Mouse (Mus musculus) right cerebral cortex, postnatal 36 days (tissue): ENCODE data around the gene Slit2.
A peak's percentile ranks its signal among the peaks of the same experiment; 100 is the strongest.

Experiments
- DNase-seq, 2 experiments: peaks; one replicate each; pipeline ENCODE4 v3.0.0; 2022; ENCODE audit warnings: low spot score in 2 of 2, mixed read lengths in 1 of 2

Slit2 gene

DNA sequence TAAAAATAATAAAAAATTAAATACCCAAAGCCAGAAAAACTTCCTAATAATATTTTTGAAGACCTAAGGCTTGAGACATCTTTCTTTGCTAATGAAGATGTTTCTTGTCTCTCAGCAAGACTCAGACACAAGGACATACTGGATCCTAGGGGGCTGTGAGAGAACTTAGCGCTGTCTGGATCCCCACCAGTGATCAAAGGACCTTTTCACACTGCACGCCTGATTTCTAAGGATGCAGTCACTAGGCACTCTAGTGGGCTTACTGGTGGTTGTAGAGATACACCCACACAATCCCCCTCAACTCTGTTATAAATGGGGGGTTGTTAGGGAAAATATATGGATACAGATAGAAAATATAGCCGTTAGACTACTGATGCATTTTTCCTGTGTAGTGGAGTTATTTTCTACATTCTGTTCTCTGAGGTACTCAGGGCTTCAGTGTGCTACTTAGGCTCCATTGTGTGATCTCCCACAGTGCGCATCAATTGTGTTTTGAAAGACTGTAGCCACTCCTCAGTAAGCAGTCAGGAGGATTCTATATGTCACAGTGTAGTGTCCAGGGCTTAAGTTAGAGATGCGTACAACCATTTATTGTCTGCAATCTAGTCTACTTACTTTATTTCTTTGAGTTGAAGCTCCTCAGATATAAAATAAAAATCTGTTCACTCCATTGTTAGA, 67.8 kb downstream of the Slit2 start:
- DNase-seq, result no peak

DNA sequence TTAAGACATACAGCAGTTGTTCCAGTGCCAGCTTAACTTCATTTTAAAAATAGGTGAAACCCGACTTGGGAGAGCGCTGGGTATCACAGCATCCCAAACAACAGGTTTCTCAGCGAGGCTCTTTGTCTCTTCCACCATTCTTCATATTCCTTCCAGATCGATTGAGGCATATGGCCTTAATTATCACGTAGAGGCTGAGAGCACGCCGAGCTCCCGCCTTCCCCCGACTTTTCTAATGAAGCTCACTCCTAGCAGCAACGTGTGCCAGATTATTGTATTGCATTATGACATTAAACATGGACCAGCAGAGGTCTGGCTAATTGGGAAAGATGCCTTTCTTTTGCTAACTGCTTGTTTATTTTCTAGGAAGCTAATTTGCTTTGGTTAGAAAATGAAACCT, 75.7 kb downstream of the Slit2 start:
- DNase-seq, result no peak

DNA sequence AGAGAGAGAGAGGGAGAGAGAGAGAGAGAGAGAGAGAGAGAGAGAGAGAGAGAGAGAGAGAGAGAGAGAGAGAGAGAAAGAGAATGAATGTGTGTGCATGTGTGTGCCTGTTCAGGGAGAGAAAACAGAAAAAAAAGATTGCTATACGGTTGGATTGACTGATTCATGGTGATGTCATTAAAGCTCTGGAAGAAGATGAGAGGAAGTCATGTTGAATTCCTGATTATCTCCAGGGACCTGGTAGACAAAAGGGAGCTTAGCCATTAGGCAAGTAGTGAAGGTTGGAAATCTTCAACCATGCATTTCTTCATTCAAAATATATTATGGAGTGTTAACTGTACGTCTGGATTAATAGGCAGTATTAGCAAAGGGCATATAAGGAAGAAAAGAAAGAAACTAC, 77.8 kb downstream of the Slit2 start:
- no peak for DNase-seq

DNA sequence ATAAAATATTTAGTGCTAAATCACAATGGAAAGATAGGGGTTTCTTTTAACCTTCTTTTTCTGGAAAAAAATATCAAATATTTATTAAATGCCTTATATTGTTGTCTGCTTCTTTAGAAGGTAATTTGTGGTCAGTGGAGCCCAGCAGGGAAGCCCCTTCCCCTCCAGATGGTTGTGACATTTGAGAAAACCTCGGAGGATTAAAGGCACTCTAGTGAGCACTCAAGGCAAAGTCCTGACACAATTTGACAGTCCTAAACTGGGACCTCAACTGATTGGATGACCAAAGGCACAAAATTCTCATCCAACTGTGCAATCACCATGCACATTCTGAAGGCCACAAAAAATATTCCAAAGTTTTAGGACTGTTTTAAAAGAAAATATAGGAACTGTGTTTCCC, 95.8 kb downstream of the Slit2 start:
- DNase-seq, result no peak

DNA sequence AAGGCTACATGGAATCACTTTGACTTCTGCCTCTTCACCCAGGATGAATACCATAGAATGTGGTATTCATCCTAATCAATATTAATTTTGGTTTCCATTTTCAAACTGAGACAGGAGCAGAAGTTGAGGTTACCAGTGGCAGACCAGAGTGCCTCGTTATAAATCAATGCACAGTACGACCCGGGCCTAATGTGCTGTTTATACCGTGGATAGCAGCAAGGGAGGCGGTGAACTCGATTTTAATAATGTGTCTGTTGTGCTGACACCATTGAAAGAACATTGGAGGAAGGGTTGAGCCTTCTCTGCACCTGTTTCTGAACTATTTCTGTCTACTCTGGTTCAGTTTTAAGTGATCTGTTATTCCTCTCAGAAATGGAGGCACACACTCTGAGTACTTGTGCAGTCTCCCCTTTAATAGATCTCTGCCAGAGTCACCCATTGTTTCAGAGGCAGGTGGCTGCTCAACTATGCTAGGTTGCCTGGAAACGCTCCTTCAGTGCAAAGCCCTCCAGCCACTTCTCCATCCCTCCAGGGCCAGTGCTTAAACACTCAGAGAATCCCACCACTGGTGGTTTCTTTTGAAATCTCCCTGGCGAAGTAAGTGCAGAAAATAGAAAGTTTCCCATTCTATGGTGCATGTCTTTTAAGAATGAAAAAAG, 98.4 kb downstream of the Slit2 start:
- DNase-seq, result no peak

DNA sequence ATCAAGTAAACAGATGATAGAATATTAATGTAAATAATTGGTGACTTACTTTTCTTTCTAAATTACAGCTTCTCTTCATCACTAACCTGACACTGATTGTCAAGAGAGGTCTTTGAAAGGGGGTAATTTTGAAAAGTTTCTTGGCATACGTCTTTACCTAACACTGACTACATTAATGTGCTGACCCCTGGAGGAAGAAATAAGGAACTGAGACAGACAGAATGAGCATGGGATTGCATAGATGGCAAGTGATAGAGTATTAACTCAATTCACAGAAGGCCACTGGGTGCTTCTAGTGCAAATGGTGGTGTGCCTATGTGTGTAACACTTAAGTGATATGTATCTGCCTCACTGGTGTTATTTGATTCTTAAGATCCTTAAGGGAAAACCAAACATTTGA, 130.5 kb downstream of the Slit2 start:
- no peak for DNase-seq

DNA sequence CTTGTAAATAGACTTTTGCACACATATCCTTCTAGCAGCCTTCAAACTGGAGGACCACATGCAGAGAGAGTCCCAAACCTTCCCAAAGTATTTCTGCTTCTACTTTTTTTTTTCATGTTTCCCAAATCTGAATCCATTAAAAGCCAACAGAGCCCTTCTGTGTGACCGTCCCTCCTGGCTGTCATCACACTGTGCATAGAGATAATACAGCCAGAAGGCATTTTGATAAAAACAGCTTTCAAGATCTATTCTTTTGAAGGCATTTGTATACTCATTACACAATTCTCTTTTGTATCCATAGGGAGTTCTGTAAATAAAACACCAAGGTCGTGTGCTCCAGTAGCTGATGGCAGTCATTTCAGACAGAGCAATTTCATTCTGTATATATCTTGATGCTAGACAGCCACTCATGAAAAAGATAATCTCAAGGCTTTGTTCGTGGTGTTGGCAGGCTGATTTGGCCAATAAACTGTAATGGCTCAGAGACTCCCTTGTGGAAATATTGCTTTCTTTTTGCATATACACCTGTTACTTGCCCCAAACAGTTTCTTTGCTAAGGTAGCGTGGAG, 132.1 kb downstream of the Slit2 start:
- no peak for DNase-seq

DNA sequence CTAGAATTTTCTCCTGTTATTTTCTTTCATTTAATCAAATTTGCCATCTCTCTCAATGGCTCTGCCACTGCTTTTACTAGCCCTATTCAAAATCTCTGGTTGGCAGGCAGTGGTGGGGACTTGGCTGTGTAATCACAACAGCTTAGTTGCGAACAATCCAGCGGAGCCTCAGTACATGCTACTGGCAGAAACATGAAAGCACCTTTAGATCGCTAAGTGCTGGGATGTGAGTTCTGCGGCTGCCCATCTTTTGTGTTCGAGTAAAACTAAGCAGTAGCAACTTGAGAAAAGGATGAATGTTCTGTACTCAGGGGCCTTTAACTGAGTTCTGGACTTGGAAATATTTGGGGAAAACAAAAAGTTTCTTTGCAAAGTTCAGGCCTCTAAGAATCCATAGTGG, 139.7 kb downstream of the Slit2 start:
- DNase-seq, result no peak

DNA sequence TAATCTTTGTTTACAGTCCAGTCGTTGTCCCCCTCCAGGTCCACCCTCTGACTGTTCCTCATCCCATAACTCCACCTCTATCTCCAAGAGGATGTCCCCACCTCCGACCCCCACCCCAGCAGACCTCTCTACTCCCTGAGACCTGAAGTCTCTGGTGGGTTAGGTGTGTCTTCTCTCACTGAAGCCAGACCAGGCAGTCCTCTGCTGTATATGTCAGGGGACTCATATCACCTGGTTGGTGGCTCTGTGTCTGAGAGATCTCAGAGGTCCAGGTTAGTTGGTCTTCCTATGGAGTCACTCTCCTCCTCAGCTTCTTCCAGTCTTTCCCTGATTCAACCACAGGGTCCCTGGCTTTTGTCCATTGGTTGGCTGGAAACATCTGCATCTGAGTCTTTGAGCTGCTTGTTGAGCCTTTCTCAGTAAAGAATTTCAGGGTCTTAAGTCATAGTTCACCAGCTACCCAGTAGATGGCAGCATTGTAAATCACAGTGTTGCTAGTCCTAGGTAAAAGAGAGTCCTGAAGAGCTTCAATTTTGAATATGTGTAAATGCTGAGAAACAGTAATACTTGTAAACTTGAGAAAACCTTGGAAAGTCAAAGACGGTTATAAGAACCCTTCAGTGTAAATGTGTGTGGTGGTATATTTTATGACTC, 143.0 kb downstream of the Slit2 start:
- no peak for DNase-seq

DNA sequence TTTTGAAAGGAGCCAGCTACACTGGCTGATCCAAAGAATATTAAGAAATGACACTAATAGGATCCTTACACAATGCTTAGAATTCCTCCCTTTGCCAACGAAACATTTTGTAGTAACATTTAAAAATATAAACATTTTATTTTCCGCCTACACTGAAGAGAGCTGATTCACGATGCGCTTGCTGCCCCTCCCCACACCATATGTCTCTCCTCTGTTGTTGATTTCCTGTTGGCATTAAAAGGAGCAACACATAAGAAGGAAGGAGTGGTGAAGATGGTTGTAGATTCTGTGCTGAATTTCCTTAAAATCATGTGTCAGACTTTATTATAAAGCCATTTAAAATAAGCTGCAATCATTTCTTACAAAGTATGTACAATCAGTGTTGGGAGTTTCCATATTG, 147.0 kb downstream of the Slit2 start:
- DNase-seq, result peak; percentile 9 to 13

DNA sequence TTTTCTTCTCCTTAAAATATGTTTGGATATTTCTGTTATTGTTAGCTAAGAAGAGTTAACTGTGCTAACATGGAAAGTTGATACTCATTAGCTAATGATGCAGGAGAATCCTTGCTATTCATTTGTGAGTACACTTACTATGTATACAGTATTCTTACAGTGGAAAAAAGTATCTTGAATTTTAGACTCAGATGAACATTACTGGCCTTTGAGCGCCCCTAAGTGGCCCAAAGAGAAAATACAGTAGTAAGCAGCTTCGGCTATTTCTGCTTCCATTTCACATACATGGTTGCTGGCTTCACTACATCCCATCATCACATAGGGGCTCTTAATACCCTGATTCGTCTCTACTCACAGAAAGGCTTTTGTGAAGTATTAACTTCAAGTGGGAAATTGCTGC, 153.6 kb downstream of the Slit2 start:
- peak; percentile 9 to 28 for DNase-seq

DNA sequence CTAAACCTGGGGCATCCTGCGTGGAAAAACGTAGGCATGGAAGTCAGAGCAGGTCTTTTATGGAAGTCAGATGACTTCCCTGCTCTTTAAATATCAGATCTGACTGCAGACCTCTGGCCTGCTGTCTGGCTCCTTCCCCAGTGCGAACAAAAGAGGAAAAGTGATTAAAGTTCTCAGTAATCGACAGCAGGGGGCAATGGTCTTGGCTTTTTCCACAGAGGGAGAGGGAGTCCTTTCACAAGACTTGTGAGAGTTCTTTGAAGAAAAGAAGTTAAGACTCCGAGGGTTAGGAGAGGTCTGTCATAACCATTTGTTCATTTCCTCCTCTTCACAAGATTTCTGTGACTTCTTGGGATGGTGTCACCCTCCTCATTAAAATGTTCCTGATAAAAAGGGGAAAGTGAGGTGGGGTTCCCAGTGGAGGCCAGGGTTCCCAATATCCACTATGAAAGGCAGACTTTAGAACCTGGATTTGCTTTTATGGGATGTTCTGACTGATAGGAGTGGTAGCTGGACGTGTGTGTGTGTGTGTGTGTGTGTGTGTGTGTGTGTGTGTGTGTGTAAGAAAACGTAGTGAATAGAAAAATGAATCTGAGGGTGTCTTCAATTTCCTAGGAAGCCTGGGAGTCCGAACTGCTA, 156.0 kb downstream of the Slit2 start:
- no peak for DNase-seq

DNA sequence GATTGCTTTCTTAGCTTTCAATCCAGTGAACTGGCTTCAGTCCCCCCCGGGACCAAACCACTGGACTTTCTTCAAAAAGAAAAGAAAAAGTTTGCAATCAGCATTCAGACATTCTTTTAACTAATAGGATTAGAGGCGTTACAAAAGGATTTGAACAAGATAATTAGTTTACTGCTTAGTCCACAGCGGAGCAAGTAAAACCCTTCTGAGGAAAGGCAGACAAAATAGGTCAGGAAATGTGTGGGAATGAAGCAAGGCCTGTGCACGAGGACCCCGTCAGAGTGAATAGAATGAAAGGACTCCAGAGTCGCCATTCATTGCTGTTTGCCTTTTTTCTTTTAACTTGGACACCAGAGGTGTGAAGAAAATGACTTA, 156.5 kb downstream of the Slit2 start:
- no peak for DNase-seq

DNA sequence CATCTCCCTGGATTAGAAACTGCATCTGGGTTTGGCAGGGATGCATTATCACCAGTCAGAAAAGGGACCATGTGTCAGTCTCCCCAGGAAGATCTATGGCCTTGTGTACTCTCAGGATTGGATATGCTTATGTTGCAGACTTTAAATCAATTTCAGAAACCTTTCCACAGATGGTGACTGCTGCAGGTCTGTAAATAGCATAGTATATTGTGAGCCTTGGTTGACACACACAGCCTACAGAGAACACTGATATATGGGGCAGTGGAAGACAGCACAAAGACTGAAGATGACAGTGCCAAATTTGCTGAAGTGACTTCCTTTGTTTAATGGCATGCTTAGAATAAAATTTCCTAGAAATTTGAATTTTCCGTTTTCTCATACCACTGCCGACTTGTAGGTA, 163.1 kb downstream of the Slit2 start:
- no peak for DNase-seq

DNA sequence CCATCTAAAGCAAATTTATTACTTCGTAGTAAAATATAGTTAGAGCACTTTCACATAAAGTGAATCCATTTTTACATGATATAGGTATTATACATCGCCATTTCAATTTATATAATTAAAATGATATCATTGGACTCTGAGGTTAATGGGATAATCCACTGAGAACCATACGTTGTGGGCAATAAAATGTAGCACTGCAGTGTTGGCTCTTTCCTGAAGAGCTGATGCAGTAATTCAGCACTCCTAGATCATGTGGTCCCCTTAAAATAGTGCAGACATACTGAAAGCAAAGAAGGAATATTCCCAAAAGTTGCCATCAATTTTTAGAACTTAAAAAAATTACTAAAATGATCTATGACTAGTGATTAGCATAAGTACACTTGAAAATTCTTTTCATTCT, 177.9 kb downstream of the Slit2 start:
- no peak for DNase-seq

DNA sequence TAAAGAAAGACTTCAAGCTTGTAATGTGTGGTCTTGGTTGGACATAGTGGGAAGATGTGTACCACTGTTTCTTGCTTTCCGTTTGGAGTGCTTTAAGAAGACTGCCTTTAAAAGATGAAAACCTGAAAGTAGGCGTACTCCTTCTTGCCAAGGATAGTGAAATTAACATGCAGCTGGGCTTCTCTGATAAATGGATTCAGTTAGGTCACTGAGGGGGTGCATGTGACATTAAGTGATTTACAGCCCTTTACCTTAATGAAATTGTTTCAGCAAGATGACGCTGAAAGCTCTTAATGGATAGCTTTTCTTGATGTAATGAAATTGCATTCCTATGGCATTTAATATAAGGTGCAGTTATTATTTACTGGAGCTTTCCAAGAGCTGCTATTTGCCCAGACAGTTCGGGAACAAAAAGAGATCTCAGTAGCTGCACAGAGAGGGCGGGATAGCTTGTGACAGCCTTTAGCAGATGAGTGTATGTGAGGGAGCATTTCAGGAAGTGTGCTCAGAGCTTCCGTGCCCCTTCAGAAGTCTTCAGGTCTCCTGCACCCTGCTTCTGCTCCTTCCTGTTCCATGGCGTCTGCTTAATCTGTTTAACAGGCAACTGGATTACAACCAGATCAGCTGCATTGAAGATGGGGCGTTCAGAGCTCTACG, 198.8 kb downstream of the Slit2 start:
- DNase-seq, result no peak

DNA sequence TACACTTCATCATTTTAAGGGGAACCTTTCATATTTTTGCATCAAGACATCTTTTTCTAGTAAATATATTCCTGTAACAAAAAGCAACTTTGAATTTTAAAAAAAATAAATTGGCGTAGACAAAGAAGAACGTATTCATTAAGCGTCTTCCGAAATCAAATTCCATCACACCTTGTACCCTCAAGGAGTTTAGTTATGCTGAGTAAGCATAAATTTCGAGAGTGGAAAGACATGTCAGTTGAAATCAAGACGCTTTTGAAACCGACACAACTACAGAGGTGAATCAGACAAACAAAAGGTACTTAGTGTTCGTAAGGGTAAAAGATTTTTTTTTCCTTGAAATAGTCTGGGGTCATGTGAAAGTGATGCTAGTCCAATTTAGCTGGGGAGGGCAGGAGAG, 201.4 kb downstream of the Slit2 start:
- DNase-seq, result no peak

DNA sequence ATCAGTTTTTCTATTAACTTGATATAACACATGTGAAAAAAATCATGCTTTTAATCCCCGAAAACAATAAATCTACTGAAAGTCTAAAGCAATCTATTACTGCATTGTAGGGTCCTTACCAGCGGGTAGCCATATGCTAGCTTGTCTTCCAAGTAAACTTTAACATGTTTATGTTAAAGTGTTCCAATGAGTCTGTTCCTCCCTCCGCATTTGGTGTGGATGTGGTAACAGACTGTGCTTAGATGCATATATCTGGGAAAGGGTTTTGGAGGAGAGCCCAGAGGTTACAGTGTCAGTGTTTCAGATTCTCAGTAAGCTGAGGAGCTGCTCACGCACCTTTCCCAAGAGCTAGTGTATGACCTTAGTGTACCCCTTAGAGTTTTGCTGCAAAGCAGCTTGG, 204.9 kb downstream of the Slit2 start:
- DNase-seq, result no peak

DNA sequence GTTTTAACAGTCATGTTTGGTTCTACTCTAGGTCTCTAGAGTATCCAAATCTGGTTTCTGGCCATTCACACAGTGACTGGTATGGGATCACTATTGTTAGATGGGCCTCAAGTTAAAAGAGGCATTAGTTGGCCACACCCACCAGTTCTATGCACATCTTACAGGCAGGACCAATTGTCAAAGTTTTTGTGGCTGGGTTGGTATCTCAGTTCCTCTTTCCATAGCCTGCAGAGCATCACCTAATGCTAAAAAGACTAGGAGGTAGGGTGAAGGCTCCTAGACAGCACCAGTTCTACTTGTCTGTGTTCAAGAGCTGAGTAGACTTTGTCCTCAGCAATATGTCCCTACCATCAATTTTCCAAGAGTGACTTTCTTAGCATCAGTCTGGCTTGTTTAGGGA, 216.4 kb downstream of the Slit2 start:
- no peak for DNase-seq

DNA sequence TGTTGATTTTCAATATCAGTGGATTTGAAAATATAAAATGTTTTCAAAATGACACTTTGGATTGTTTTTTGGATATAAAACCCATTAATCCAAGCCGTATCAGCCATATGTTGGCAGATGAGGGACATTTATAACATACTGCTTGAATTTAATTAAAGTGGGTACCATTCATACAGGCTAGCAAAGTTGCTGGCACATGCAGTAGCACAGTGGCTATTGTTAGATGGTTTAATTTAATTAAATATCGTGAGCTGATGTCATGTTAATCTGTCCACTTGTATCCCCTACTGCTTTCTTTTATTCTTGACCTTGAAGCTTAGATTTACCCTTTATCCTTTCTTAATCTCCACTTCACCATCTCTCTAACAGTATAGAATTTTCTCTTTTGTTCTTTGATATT, 232.3 kb downstream of the Slit2 start:
- no peak for DNase-seq

DNA sequence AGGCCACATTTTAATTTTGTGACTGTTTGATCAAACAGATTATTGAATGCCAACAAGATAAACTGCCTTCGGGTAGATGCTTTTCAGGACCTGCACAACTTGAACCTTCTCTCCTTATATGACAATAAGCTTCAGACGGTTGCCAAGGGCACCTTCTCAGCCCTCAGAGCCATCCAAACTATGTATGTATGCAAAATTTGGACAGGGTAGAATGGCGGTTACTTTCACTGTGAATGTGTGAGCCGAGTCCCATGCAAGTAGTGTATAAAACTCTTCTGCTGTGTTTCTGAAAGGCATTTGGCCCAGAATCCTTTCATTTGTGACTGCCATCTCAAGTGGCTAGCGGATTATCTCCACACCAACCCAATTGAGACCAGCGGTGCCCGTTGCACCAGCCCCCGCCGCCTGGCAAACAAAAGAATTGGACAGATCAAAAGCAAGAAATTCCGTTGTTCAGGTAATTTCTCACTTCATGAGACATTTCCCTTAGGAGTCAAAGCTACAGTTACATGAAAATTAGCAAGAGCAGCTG, 236.8 kb downstream of the Slit2 start:
- DNase-seq, result no peak

DNA sequence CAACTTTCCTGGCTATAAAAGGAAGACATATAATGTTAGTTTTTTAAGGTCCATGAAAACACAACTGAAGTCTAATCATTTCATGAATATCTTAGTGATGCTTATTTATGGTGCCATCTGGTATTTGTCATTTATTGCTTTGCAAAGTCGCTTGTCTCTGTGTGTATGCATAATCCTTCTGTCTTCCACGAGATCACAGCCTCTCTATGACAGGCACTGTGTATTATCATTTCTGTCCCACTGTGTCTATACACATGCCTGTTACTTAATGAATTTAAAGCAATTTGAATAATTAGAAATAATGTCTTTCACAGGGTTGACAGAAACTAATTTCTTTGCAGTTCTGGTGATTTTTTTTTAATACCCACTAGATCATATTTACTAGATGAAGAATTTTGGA, 242.6 kb downstream of the Slit2 start:
- no peak for DNase-seq
